Mouse (Mus musculus) liver, adult 2 months (tissue): ENCODE measurements around the gene Prelid3b.

Source experiments
- CTCF ChIP-seq: fragments of 200-500 bp; IDR thresholded peaks from 2 replicates; pipeline ENCODE4 v1.5.1; 2011; ENCODE audit warnings: low read depth, low read length, control low read depth
- POLR2A ChIP-seq: fragments of 200-500 bp; IDR thresholded peaks from 2 replicates; pipeline ENCODE4 v1.6.1; 2011; ENCODE audit warnings: low read length, control low read depth; ENCODE audit not compliant: insufficient read depth; ENCODE audit errors: extremely low read depth

- no peak for TF ChIP-seq POLR2A
- TF ChIP-seq CTCF = no peak
These were observed 26.0 kb downstream of the Prelid3b start for GRCm38 (mm10) chr2:174446905-174447304.
